Mouse (Mus musculus) c-Kit-negative CD71-positive TER-119-positive erythroid progenitor cells, embryonic 14.5 days (primary cell): ENCODE measurements around the gene Cd200r1.
"Not testable (repeated sequence)": the region's sequence is repeated elsewhere in the genome, so short reads cannot be mapped to it uniquely, and the experiment has no call there.

Source experiments
- DNase-seq: peaks from one replicate; pipeline ENCODE4 v3.0.0-alpha.2; 2013; ENCODE audit warnings: low read depth, low spot score

Gene Cd200r1

GRCm38 (mm10) chr16:44766320-44766892, 870 bp downstream of the Cd200r1 start:
- DNase-seq = no peak

DNA sequence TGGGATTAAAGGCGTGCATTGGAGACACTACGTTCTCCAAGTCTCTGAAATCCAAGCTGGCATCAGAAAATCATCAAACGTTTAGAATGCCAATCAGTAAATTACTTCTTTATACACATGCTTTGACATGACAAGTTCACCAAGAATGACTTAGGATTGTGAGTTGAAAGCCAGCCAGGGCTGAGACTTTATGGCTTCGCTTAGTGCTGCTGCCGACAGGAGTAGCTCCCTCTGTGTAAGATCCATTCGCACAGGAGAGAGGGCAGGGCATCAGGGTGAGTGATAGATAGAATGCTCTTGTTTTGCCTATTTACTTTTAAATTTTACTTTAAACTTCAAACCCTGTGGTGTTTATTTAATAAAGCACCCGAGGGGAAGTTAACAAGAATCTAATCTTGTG, 2.0 kb downstream of the Cd200r1 start:
- DNase-seq = no peak

- DNase-seq = no peak
Measured at GRCm38 (mm10) chr16:44767967-44768366, 2.4 kb downstream of the Cd200r1 start.

DNA sequence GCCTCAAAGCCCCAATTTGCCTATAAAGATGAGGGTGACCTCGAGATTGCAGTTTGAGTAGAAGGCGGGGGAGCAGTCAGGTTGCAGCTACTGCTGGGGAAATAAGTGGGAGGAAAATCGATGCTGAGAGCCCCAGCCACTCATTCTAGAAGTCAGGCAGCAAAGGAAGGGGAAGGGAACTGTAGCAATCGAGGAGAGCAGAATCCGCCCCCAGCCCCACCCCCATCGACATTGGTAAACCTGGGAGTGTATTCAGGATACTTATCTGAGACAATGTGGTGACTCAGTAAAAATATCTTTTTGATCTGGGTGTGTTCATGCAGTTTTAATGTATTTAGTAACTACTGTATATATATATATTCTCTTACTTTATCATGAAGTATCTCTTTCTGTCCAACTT, 7.0 kb downstream of the Cd200r1 start:
- no peak for DNase-seq

- no peak for DNase-seq
Measured at GRCm38 (mm10) chr16:44773673-44774072, 8.1 kb downstream of the Cd200r1 start.

DNA sequence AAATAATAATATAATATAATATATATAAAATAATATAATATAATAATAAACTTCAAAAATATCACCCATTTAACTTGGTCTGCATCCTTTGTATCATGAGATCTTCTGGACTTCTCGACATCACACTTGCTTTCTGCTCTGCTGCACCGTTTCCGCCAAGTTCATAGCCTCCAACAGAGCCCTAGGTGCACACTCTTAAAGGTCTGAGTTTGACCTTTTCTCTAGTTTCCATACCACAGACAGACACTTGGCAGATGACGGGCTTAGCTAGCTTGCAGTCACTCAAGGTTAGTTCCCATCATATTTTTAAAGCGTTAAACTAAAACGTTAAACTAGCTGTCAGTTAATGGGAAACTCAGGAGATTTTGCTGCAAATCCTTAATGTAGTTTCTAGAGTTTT, 8.7 kb downstream of the Cd200r1 start:
- no peak for DNase-seq

DNA sequence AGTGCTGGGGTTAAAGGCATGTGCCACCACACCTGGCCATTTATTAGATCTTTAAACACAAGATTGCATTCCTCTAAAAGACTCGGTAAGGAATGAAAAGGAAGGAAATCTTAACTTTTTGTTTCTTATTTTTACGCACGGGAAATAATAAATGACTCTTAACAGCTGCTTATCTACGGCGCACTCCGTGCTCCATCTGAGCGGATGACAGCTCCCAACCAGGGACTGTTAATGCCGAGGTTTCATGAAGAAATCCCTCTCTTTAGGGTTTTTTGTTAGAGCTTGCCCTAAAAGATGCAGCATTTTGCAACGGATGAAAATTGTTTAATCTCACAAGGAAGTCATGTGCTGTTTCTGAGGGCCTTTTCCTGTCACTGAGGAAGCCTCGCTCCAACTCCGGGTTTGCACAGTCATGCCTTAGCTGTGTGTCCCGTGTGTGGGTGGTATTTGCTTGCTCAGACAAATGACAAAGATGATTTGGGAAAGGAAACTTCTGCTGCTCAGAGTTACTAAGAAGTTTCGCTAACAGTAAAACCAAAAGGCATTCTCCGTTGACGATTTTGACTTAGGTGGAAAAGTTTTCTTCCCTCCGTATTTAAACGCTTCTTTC, 13.1 kb downstream of the Cd200r1 start:
- peak; percentile 20 for DNase-seq

DNA sequence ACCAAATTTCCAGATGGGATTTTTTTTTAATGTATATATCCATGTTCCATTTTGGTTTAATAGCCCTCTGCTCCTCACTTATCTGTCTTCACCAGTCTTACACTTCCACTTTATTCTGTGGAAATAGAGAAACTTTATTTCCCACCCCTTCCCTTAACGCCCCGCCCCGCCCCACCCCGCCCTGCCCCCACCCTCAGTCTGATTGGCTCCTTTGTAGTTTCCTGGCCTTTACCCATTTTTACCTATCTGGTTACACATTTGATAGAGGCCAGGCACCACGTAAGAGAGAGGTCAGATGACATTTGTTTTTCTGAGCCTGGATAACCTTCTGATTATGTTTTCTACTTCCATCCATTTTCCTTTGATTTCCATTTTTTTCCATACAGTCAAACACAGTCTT, 14.0 kb downstream of the Cd200r1 start:
- DNase-seq = no peak

DNA sequence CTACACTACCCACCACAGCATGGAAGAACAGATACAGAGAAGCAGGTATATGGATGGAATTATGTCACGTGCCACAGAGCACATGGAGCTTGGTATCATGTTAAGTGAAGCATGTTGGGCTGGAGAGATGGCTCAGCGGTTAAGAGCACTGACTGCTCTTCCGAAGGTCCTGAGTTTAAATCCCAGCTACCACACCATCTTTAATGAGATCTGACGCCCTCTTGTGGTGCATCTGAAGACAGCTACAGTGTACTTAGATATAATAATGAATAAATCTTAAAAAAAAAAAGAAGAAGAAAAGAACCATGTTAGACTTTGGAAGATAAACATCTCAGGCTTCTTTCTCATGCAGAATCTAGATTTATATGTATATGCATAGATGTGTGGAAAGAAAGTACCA, 15.2 kb downstream of the Cd200r1 start:
- no peak for DNase-seq

- DNase-seq = no peak
Measured at GRCm38 (mm10) chr16:44786934-44787333, 21.4 kb downstream of the Cd200r1 start.

- no peak for DNase-seq
Measured at GRCm38 (mm10) chr16:44794416-44794815, 28.9 kb downstream of the Cd200r1 start.

DNA sequence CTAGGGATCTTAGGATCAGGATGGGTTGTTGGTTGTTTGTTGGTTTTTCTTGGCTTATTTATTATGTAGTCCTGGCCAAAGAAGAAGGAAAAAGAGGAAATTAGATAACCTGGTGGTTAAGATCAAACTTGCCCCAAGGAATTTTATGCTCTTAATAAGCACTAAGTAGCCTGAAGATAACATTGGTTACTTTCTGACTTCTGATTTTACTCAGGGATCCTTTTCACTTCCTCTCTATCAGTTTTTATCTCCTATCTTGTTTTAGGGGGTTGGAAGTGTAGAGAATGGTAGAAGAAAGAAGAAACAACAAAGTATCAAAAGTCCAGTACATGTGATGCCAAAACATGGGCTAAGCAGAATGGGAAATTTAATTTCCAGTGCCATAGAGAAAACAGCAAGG, 40.4 kb downstream of the Cd200r1 start:
- no peak for DNase-seq

DNA sequence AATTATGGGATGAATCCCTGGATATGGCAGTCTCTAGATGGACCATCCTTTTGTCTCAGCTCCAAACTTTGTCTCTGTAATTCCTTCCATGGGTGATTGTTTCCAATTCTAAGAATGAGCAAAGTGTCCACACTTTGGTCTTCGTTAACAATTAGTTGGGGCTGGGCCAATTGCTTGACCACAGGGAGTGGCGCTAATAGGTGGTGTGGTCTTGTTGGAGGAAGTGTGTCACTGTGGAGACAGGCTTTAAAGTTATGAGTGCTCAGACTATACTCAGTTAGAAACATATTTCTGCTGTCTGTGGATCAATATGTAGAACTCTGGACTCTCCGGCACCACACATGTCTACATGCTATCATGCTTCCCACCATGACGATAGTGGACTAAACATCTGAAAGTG, 44.7 kb downstream of the Cd200r1 start:
- not testable (repeated sequence) for DNase-seq

DNA sequence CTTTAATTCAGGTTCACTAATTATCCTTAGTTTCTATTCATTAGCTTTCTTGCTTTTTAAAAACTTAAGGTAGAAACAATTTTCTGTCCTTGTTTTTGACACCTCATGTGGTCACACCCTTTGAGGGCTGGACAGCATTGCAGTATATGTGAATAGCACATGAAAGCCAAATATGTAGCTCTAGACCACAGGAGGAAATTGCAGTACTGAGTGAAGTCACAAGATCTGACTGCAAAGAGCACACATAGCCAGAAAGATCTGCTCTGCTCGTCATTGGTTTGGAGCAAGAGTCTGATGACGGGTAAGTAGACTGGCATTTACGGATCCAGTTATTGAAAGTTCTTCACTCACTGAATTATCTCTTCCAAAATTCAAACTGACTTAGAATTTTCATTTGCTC, 46.0 kb downstream of the Cd200r1 start, which contains the start of gene Cd200r4:
TSS of gene Cd200r4 (plus strand) at position 190 of the 400 bp plus-strand sequence.
- DNase-seq = no peak

DNA sequence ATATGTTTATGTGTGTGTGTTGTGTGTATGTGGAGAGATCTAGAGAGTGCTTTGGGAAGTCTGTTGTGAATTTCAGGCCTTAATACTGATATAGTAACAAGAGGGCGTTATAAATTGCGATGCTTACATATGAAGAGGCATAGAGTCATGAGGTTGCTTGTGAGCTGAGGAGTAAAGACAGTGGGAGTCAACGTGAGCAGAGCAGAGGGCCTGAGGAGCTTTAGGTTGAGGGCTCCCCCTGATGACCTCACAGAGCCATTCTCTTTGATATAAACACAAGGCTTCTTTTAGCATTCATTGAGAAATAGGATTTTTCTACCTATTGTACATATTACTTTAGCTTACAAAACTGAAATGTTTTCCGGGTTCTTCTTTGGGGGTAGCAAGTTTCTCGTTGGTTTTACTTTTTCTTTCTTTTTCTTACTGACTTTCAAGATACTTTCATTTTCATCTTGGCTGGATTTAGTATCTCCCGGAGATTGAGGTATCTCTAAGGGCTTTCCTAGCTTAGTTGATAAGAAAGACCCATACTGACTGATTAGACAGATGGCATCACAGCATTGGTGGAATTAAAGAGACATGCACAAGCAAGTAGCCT, 47.0 kb downstream of the Cd200r1 start:
- no peak for DNase-seq

DNA sequence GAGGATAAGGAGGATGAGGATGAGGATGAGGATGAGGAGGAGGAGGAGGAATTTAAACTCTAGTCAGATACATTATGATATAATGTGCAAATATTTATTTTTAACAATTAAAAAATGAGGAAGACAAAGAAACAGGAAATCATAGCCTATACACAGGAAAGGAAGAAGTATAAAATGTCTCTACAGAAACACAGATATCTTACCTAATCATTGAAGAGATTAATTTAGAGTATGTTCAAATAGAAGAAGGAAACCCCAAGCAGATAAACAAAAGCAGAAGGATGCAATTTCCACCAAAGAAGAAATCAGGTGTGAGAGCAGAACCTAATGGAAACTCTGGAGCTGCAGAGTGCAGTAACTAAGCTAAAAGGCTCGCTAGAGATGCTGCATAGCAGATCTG, 52.5 kb downstream of the Cd200r1 start:
- DNase-seq = no peak

- DNase-seq = no peak
Measured at GRCm38 (mm10) chr16:44820545-44820944, 55.0 kb downstream of the Cd200r1 start.

- no peak for DNase-seq
Measured at GRCm38 (mm10) chr16:44832286-44832685, 66.8 kb downstream of the Cd200r1 start.

DNA sequence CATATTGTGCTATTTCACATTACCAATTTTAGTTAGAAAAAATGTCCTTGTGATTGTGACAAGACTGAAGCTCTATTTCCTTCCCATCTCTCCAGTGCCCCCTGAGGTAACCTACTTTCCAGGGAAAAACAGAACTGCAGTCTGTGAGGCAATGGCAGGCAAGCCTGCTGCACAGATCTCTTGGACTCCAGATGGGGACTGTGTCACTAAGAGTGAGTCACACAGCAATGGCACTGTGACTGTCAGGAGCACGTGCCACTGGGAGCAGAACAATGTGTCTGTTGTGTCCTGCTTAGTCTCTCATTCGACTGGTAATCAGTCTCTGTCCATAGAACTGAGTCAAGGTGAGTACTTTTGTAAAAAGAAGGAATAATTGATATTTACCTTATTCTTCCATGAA, 67.7 kb downstream of the Cd200r1 start:
- DNase-seq = not testable (repeated sequence)
